Mouse (Mus musculus) forebrain, postnatal 0 days (tissue): Measurements from ENCODE around the gene Homer2. TPM values are rescaled to one million over a fixed set of nuclear protein-coding genes. Genes with fewer than 3 reads are reported as not detected.

Source experiments
- ATAC-seq: fragments of 200-750 bp; cut with Nextera tagmentation; 2 replicates; pipeline ENCODE4 v1.8.0; 2017; ENCODE audit warnings: mild to moderate bottlenecking, moderate library complexity
- DNase-seq: peaks from one replicate; pipeline ENCODE4 v3.0.0-alpha.2; 2015
- H3K27ac ChIP-seq: fragments of 300-500 bp; sonication (generic); 2 replicates; pipeline ENCODE4 v1.5.1; 2014; ENCODE audit warnings: low read depth, mild to moderate bottlenecking, antibody characterized with exemption, low read length, moderate library complexity, mixed read lengths
- H3K27me3 ChIP-seq: fragments of 300-500 bp; sonication (generic); 2 replicates; pipeline ENCODE4 v1.6.1; 2014; ENCODE audit warnings: mild to moderate bottlenecking, low read length, mixed read lengths; ENCODE audit not compliant: insufficient read depth
- H3K36me3 ChIP-seq: fragments of 300-500 bp; sonication (generic); 2 replicates; pipeline ENCODE4 v1.6.1; 2014; ENCODE audit warnings: mild to moderate bottlenecking, moderate library complexity; ENCODE audit not compliant: insufficient read depth
- H3K4me1 ChIP-seq: fragments of 300-500 bp; sonication (generic); 2 replicates; pipeline ENCODE4 v1.6.1; 2014; ENCODE audit warnings: antibody characterized with exemption; ENCODE audit not compliant: insufficient read depth
- H3K4me2 ChIP-seq: fragments of 300-500 bp; sonication (generic); 2 replicates; pipeline ENCODE4 v1.6.1; 2014; ENCODE audit warnings: low read depth, mild to moderate bottlenecking, moderate library complexity
- H3K4me3 ChIP-seq: fragments of 300-500 bp; sonication (generic); 2 replicates; pipeline ENCODE4 v1.5.1; 2014; ENCODE audit warnings: low read depth, low read length, mixed read lengths
- H3K9ac ChIP-seq: fragments of 300-500 bp; sonication (generic); 2 replicates; pipeline ENCODE4 v1.6.1; 2014; ENCODE audit warnings: mild to moderate bottlenecking
- H3K9me3 ChIP-seq: fragments of 300-500 bp; sonication (generic); 2 replicates; pipeline ENCODE4 v1.6.1; 2016; ENCODE audit warnings: low read length
- CTCF ChIP-seq: sonication (generic); IDR thresholded peaks from 2 replicates; pipeline ENCODE4 v1.5.1; 2016; ENCODE audit warnings: antibody characterized with exemption, control low read depth, low read depth
- WGBS: fragments of 180-500 bp; shearing (Covaris S2); extraction: QIAGEN DNeasy Blood & Tissue Kit; methylation state at CpG from one replicate; pipeline ENCODE4 v1.1.7; 2014; 5-methylcytosine and 5-hydroxymethylcytosine counted together
- polyA plus RNA-seq: library from polyadenylated mRNA; unstranded; fragments of >200 nt; fragmentation: Nextera tagmentation; extraction: Ambion mirVana; gene quantifications from 2 replicates; pipeline ENCODE4 v1.2.1, GENCODE M21; 2015
- total RNA-seq: library from RNA; depleted of rRNA; stranded (reverse); fragments of >200 nt; gene quantifications from 2 replicates; pipeline ENCODE4 v1.2.3, GENCODE M21; 2014

Homer2 gene
- total and polyA plus RNA-seq, 2 experiments from 2014 or later = 27.9 to 28.8 TPM

DNA sequence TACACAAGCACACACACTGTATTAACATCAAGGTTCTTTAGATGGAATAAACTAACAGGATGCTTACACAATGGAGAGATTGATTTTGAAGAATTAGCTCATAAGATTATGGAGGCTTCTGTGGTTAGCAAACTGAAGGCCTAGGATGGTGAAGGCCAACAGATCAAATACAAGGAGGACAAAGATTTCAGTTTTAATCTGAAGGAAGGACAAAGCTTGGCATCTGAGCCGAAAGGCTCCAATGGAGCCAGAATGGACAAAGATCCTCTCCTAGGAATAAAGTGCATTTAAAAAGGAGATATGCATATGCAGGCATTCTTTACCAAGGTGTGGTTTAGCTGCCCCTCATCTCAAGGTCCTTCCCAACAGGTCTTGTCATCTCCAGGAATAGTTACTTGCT, 137.5 kb downstream of the Homer2 start:
- Histone ChIP-seq H3K36me3 (no peaks in the 10 kb centered on the region), H3K9me3 (no peaks in the 10 kb centered on the region), H3K27ac (no peak overlapping the region), H3K4me2 (no peak overlapping the region), H3K9ac (no peak overlapping the region), H3K4me3 (no peak overlapping the region), H3K27me3 (no peaks in the 10 kb centered on the region), H3K4me1 (peaks cover 17% of the 10 kb centered on the region)
- TF ChIP-seq CTCF = no peak
- 91% methylated on average over 1 of the region's 1 CpGs for WGBS
- no peak for ATAC-seq
- DNase-seq = no peak

- Histone ChIP-seq H3K4me1 (peaks cover 9% of the 10 kb centered on the region), H3K4me3 (no peak overlapping the region), H3K27me3 (no peaks in the 10 kb centered on the region), H3K27ac (no peak overlapping the region), H3K4me2 (no peak overlapping the region), H3K36me3 (no peaks in the 10 kb centered on the region), H3K9ac (no peak overlapping the region), H3K9me3 (no peaks in the 10 kb centered on the region)
- 92% methylated on average over 5 of the region's 5 CpGs for WGBS
- no peak for DNase-seq
- no peak for ATAC-seq
- TF ChIP-seq CTCF = no peak
Measured at GRCm38 (mm10) chr7:81567396-81567795, 139.9 kb downstream of the Homer2 start.

GRCm38 (mm10) chr7:81566892-81567291, 140.4 kb downstream of the Homer2 start, which contains the start of gene Fsd2:
TSS of gene Fsd2 (minus strand) at chr7:81566944.
- ATAC-seq (no peak), DNase-seq (no peak)
- H3K4me3 ChIP-seq = no peak within 1 kb of the TSS
- no peak for TF ChIP-seq CTCF
- H3K9ac ChIP-seq = no peak within 1 kb of the TSS
- no peaks in the 10 kb centered on the region for H3K36me3 ChIP-seq
- H3K9me3 ChIP-seq = no peaks in the 10 kb centered on the region
- H3K4me2 ChIP-seq = no peak within 1 kb of the TSS
- peaks cover 4% of the 10 kb centered on the region; the same call in 1 of the 2 replicates for H3K4me1 ChIP-seq
- H3K27me3 ChIP-seq = no peaks in the 10 kb centered on the region
- no peak within 1 kb of the TSS for H3K27ac ChIP-seq
- 80% methylated on average over 9 of the region's 9 CpGs for WGBS

DNA sequence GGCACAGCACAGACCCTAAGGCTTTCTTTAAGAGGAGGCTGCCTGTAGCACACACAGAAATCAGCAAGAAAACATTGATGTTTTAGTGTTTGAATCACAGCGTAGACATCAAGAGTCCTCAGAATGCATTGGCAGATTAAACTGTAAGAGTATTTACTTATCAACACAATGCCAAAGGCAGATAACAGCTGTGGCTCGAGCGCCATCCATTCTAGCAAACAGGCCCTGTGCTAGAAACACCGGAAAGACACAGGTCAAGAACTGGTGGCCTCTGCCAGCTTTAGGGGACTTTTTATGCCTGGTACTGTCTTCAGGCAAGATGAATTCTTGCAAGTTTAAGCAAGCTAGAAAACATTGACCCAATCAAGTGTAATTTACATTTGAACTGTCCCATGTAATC, 141.0 kb downstream of the Homer2 start:
- DNase-seq (no peak), ATAC-seq (no peak)
- H3K4me1 ChIP-seq = peaks cover 4% of the 10 kb centered on the region; the same call in 1 of the 2 replicates
- WGBS = 77% methylated on average over 4 of the region's 4 CpGs
- H3K9me3 ChIP-seq = no peaks in the 10 kb centered on the region
- no peak overlapping the region for H3K4me2 ChIP-seq
- no peak overlapping the region for H3K9ac ChIP-seq
- no peak overlapping the region for H3K4me3 ChIP-seq
- H3K36me3 ChIP-seq = no peaks in the 10 kb centered on the region
- H3K27me3 ChIP-seq = no peaks in the 10 kb centered on the region
- H3K27ac ChIP-seq = no peak overlapping the region
- TF ChIP-seq CTCF = no peak

DNA sequence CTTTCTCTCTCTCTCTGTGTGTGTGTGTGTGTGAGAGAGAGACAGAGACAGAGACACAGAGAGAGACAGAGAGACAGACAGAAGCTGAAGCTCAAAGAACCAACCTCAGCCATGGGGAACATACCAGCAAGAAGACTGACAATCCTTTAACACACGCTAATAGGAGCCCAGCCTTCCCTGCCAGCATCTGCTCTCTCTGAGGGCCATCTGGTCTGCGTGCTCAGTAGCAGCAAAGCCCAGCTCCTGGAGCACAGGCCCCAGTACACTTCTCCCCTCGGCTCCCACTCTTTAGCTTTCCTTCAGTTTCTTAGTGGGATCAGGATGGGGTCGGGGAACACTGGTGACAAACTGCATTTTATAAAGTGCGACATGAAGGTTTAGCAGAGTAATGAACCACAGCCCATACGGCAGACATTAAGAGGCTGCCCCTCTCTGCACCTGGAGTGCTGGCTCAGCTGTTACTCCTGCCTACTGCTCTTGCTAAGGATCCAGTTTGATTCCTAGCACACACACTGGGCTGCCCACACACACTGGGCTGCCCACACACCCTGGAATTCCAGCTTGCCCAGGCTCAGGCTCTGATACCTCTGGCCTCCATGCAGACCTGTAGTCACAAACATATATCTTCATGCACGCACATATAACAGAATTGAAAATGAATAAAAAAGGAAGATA, 141.8 kb downstream of the Homer2 start:
- Histone ChIP-seq H3K9me3 (no peaks in the 10 kb centered on the region), H3K9ac (no peak overlapping the region), H3K27ac (no peak overlapping the region), H3K4me1 (no peaks in the 10 kb centered on the region), H3K36me3 (no peaks in the 10 kb centered on the region), H3K27me3 (no peaks in the 10 kb centered on the region), H3K4me2 (no peak overlapping the region), H3K4me3 (no peak overlapping the region)
- peak; percentile 79 for ATAC-seq
- 54% methylated on average over 7 of the region's 7 CpGs for WGBS
- no peak for TF ChIP-seq CTCF
- DNase-seq = peak; percentile 51

DNA sequence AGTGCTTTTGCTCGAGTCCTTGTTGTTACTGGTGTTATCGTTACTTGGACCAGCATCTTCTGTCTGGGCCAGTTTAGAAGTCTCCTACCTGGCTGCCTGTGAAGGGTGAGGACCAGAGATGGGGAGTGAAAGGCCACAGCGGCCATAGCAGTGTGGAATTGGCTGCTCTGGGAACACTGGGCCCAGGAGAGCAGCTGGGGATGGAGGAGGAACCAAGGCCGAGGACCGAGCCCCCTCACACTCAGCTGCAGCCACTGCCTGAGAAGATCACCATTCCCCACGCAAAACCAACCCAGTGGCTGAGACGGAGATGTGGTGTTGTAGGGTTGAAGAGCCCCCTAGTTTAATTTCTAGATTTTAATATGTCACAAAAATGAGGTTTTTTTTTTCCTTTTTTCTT, 142.6 kb downstream of the Homer2 start:
- Histone ChIP-seq H3K4me3 (no peak overlapping the region), H3K9ac (no peak overlapping the region), H3K4me2 (no peak overlapping the region), H3K36me3 (no peaks in the 10 kb centered on the region), H3K27me3 (no peaks in the 10 kb centered on the region), H3K27ac (no peak overlapping the region), H3K4me1 (no peaks in the 10 kb centered on the region), H3K9me3 (no peaks in the 10 kb centered on the region)
- DNase-seq (no peak), ATAC-seq (no peak)
- WGBS = 80% methylated on average over 7 of the region's 7 CpGs
- TF ChIP-seq CTCF = no peak

DNA sequence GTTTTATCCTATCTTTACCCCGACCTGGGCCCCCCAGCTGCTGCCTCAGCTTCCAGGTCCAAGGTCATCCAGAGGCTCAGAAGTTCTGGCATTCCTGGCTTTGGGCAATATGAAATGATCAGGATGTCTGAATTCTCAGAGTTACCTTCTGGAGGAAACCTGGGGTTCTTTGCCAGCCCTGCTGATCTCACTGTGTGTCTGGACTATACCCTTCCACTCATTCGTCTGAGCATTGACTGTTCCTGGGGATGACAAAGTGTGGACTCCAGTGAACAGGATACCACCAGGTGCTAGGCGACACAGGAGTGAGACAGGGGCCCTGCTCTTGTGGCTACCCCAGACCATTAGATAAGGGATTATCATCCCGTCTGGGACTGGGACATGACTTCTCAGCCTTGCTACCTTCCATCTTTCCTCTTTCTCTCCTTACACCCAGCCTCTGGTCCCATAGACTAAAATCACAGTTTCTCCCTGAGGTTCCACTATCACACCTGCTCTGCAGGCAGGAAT, 143.8 kb downstream of the Homer2 start:
- H3K9me3 ChIP-seq = no peaks in the 10 kb centered on the region
- no peak overlapping the region for H3K4me3 ChIP-seq
- no peak overlapping the region for H3K9ac ChIP-seq
- WGBS = 89% methylated on average over 4 of the region's 4 CpGs
- no peaks in the 10 kb centered on the region for H3K27me3 ChIP-seq
- H3K4me1 ChIP-seq = no peaks in the 10 kb centered on the region
- no peak for TF ChIP-seq CTCF
- ATAC-seq = no peak
- no peak overlapping the region for H3K27ac ChIP-seq
- H3K36me3 ChIP-seq = no peaks in the 10 kb centered on the region
- DNase-seq = no peak
- no peak overlapping the region for H3K4me2 ChIP-seq
